Mouse (Mus musculus) lung, adult 2 months (tissue): ENCODE measurements at regions not wholly inside any gene's neighbourhood (a gene's known extent, or its start where the extent isn't known, plus 50 kb on each side); places are given as distances from the start of the nearest gene placed in this dataset.

Experiments
- DNase-seq: peaks from one replicate; pipeline ENCODE4 v3.0.0; 2022
- H3K4me1 ChIP-seq: fragments of 200-500 bp; 2 replicates; pipeline ENCODE4 v1.6.1; 2011; ENCODE audit warnings: low read length; ENCODE audit not compliant: control insufficient read depth, insufficient read depth
- H3K4me3 ChIP-seq: fragments of 200-500 bp; replicated peaks from 2 replicates; pipeline ENCODE3; 2011; ENCODE audit warnings: low read depth, mild to moderate bottlenecking, control low read depth, low read length; ENCODE audit errors: extremely low read depth
- CTCF ChIP-seq: fragments of 200-500 bp; IDR thresholded peaks from 2 replicates; pipeline ENCODE4 v1.5.1; 2011; ENCODE audit warnings: mild to moderate bottlenecking, low read length, control low read depth; ENCODE audit not compliant: insufficient read depth
- POLR2A ChIP-seq: fragments of 200-500 bp; IDR thresholded peaks from 2 replicates; pipeline ENCODE4 v1.6.1; 2011; ENCODE audit warnings: low read depth, mild to moderate bottlenecking, control low read depth, low read length, borderline replicate concordance; ENCODE audit errors: extremely low read depth
- WGBS: fragments of 180-500 bp; shearing (Covaris S2); methylation state at CpG from one replicate; pipeline ENCODE4 v1.1.7; 2018; 5-methylcytosine and 5-hydroxymethylcytosine counted together

DNA sequence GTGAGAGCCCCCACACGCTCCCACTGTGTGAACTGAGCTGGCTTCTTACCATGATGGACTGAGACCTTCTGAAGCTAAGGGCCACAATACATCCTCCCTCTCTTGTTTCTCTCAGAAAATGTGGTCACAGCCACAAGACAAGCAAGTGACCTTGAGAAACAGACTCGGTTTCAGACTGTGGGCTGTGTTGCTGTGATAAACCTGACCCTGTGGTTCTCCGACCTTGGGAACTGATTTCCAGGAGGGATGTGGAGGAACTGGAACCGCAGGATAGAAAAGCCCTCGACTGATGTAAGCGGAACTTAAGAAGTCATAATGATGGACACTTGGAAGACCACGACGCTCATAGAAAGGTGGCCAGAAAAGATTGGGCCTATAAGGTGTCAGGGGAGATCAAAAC, 56.1 kb upstream of the Fndc3b start:
- peaks cover 10% of the 10 kb centered on the region for H3K4me1 ChIP-seq
- no peak for DNase-seq
- no peak for TF ChIP-seq CTCF
- no peak for TF ChIP-seq POLR2A
- no peak overlapping the region for H3K4me3 ChIP-seq
- WGBS = 77% methylated on average over 8 of the region's 8 CpGs

- peak; percentile 13 for DNase-seq
- TF ChIP-seq POLR2A (no peak), CTCF (no peak)
- 37% methylated on average over 6 of the region's 6 CpGs for WGBS
- Histone ChIP-seq H3K4me3 (no peak overlapping the region), H3K4me1 (peaks cover 10% of the 10 kb centered on the region)
Observed at GRCm38 (mm10) chr3:27766421-27766820, 55.3 kb upstream of the Fndc3b start.

- peaks cover 10% of the 10 kb centered on the region for H3K4me1 ChIP-seq
- no peak overlapping the region for H3K4me3 ChIP-seq
- peak; percentile 40 for DNase-seq
- WGBS = 17% methylated on average over 7 of the region's 7 CpGs
- no peak for TF ChIP-seq POLR2A
- TF ChIP-seq CTCF = no peak
Observed at GRCm38 (mm10) chr3:27765929-27766328, 54.8 kb upstream of the Fndc3b start.

DNA sequence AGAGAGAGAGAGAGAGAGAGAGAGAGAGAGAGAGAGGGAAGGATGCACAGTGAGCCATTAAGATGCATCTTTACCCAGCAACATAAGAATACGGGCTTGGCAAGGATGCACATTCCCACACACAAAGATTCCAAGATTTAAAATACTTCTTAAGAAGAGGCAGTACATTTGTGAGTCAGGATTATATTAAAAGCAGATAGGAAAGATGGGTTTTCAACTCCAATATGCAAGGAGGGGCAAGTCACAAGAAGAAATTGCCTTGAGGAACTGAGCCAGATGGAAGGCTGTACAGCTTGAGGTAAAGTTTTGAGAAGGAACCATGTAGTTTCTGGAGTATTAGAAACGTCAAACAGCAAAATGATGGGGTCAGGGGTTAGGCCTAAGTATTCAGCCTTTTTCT, 53.4 kb upstream of the Fndc3b start:
- H3K4me1 ChIP-seq = peaks cover 10% of the 10 kb centered on the region
- WGBS = 87% methylated on average over 2 of the region's 2 CpGs
- no peak overlapping the region for H3K4me3 ChIP-seq
- TF ChIP-seq CTCF = no peak
- TF ChIP-seq POLR2A = no peak
- no peak for DNase-seq

GRCm38 (mm10) chr3:27761031-27761430, 49.9 kb upstream of the Fndc3b start:
- DNase-seq = no peak
- 89% methylated on average over 2 of the region's 2 CpGs for WGBS
- TF ChIP-seq POLR2A (no peak), CTCF (no peak)
- H3K4me3 ChIP-seq = no peak overlapping the region
- H3K4me1 ChIP-seq = no peaks in the 10 kb centered on the region; the same call in 1 of the 2 replicates
